Mouse (Mus musculus): Measurements from ENCODE around the gene BC004004.

Gene BC004004

GRCm38 (mm10) chr17:29260501-29260900, 8.1 kb upstream of the BC004004 start:
- in situ Hi-C loops (cut with MboI): loop anchor here (5.0 kb wide), 1 partner anchor 112 kb away; no protein-coding TSS in a partner anchor

GRCm38 (mm10) chr17:29261603-29262258, 6.9 kb upstream of the BC004004 start:
- in situ Hi-C loops (cut with MboI): loop anchor here (5.0 kb wide), 1 partner anchor 111 kb away; no protein-coding TSS in a partner anchor

- in situ Hi-C loops (cut with MboI): loop anchor here (5.0 kb wide), 1 partner anchor 110 kb away; no protein-coding TSS in a partner anchor
Measured at GRCm38 (mm10) chr17:29262259-29262649, 6.3 kb upstream of the BC004004 start.

- in situ Hi-C loops (cut with MboI): loop anchor here (5.0 kb wide), 1 partner anchor 109 kb away; no protein-coding TSS in a partner anchor
Measured at GRCm38 (mm10) chr17:29263417-29263816, 5.2 kb upstream of the BC004004 start.

- in situ Hi-C loops (cut with MboI): loop anchor here (5.0 kb wide), 1 partner anchor 108 kb away; no protein-coding TSS in a partner anchor
Measured at GRCm38 (mm10) chr17:29263840-29264633, 4.6 kb upstream of the BC004004 start, which contains the start of gene Ppil1. Gene Ppil1, minus strand, starts transcription at chr17:29264186.

GRCm38 (mm10) chr17:29264760-29265159, 3.8 kb upstream of the BC004004 start:
- in situ Hi-C loops (cut with MboI): loop anchor here (5.0 kb wide), 2 partner anchors 108 to 233 kb away; no protein-coding TSS in a partner anchor

GRCm38 (mm10) chr17:29267040-29267439, 1.5 kb upstream of the BC004004 start:
- in situ Hi-C loops (cut with MboI): loop anchor here (5.0 kb wide), 1 partner anchor 230 kb away; no protein-coding TSS in a partner anchor

- in situ Hi-C loops (cut with MboI): loop anchor here (5.0 kb wide), 1 partner anchor 229 kb away; no protein-coding TSS in a partner anchor
Measured at GRCm38 (mm10) chr17:29267931-29268681, 482 bp upstream of the BC004004 start.

- in situ Hi-C loops (cut with MboI): loop anchor here (5.0 kb wide), 1 partner anchor 228 kb away; no protein-coding TSS in a partner anchor
Measured at GRCm38 (mm10) chr17:29269349-29269706, 740 bp downstream of the BC004004 start.

- in situ Hi-C loops (cut with MboI): no loop called here
Measured at GRCm38 (mm10) chr17:29270148-29270698, 1.6 kb downstream of the BC004004 start.

GRCm38 (mm10) chr17:29273156-29273555, 4.6 kb downstream of the BC004004 start:
- in situ Hi-C loops (cut with MboI): no loop called here

- in situ Hi-C loops (cut with MboI): no loop called here
Measured at GRCm38 (mm10) chr17:29273889-29274288, 5.3 kb downstream of the BC004004 start.

GRCm38 (mm10) chr17:29280422-29280821, 11.8 kb downstream of the BC004004 start:
- in situ Hi-C loops (cut with MboI): no loop called here

GRCm38 (mm10) chr17:29281541-29281940, 13.0 kb downstream of the BC004004 start:
- in situ Hi-C loops (cut with MboI): no loop called here

- in situ Hi-C loops (cut with MboI): no loop called here
Measured at GRCm38 (mm10) chr17:29282216-29282952, 13.8 kb downstream of the BC004004 start.

GRCm38 (mm10) chr17:29291793-29292192, 23.2 kb downstream of the BC004004 start:
- in situ Hi-C loops (cut with MboI): no loop called here

GRCm38 (mm10) chr17:29292996-29293395, 24.4 kb downstream of the BC004004 start:
- in situ Hi-C loops (cut with MboI): no loop called here

- in situ Hi-C loops (cut with MboI): no loop called here
Measured at GRCm38 (mm10) chr17:29293807-29294605, 25.4 kb downstream of the BC004004 start.

GRCm38 (mm10) chr17:29295835-29296234, 27.2 kb downstream of the BC004004 start:
- in situ Hi-C loops (cut with MboI): no loop called here

- in situ Hi-C loops (cut with MboI): no loop called here
Measured at GRCm38 (mm10) chr17:29297321-29297720, 28.7 kb downstream of the BC004004 start.
